Mouse (Mus musculus) megakaryocyte, embryonic 14.5 days (primary cell): Measurements from ENCODE around the gene Aaed1. TPM values are rescaled to one million over a fixed set of nuclear protein-coding genes. Genes with fewer than 3 reads are reported as not detected.

Source experiments
- H3K27me3 ChIP-seq: replicated peaks from 2 replicates; pipeline ENCODE3; 2012; ENCODE audit warnings: inconsistent platforms
- H3K36me3 ChIP-seq: replicated peaks from 2 replicates; pipeline ENCODE3; 2012; ENCODE audit warnings: low read length, inconsistent platforms, mixed read lengths
- H3K4me1 ChIP-seq: 2 replicates; pipeline ENCODE4 v1.6.1; 2012; ENCODE audit warnings: inconsistent platforms
- H3K4me3 ChIP-seq: replicated peaks from 2 replicates; pipeline ENCODE3; 2012; ENCODE audit warnings: moderate library complexity, mild to moderate bottlenecking, inconsistent platforms
- H3K9me3 ChIP-seq: 2 replicates; pipeline ENCODE4 v1.6.1; 2012; ENCODE audit warnings: inconsistent platforms
- FLI1 ChIP-seq: IDR thresholded peaks from 2 replicates; pipeline ENCODE4 v1.6.1; 2012; ENCODE audit warnings: low read length, inconsistent platforms, mixed read lengths
- GATA1 ChIP-seq: IDR thresholded peaks from 3 replicates; pipeline ENCODE4 v1.6.1; 2012; ENCODE audit warnings: mixed read lengths, low read length, inconsistent platforms, borderline replicate concordance
- polyA plus RNA-seq: library from polyadenylated mRNA; stranded (reverse); fragments of >175 nt; gene quantifications from 2 replicates; pipeline ENCODE4 v1.2.3, GENCODE M21; 2012; ENCODE audit warnings: low replicate concordance; ENCODE audit not compliant: insufficient read depth

The Aaed1 gene
- polyA plus RNA-seq = 0.85 and 1.3 TPM in 2 replicates

DNA sequence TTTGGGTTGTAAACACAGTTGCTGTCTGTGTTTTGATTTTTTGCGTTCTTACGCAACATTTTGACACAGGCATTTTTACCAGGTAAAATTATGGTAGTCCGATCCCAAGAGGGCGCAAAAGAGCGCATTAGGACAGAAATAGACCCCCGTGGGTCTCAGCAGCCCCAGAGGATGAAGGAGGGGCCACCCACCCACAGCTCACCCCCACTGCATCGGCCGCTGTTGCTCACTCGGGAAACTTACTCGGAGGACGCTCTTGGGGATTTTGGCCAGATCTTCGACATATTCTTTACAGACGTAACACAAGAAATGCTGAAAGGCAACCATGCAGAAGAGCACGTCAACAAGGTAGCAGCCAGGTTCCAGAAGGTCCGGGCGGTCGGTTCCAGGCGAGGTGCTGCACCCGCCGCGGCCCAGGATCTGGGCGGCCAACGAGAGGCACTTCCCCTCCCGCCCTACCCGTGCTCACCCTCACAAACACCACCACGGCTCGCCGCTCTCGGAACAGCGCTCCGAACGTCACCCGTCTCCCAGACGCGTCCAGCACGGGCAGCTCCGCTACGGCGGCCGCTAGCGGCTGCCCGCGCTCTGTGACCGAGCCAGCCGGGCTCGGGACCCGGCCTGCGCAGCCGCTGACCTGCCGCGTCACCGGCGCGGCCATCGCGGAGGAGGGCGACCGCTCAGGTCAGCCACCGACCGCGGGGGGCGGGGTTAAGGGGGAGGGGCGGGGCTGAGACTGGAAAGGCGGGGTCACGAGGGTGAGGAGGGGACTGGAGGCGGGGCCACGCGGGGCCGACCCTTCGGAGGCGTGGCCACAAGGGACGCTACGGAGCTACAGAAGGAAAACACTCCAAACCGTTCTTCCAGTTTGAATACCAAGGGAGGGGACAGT lies at the start of gene Aaed1:
TSS of gene Aaed1 (minus strand) at position 687 of the 892 bp plus-strand sequence.
- TF ChIP-seq GATA1 = no peak
- no peak for TF ChIP-seq FLI1
- H3K9me3 ChIP-seq = no peaks in the 10 kb centered on the region
- H3K27me3 ChIP-seq = no peaks in the 10 kb centered on the region
- H3K4me1 ChIP-seq = peaks cover 46% of the 10 kb centered on the region
- peak within 1 kb of the TSS; percentile 95 for H3K4me3 ChIP-seq
- peaks cover 14% of the 10 kb centered on the region for H3K36me3 ChIP-seq

DNA sequence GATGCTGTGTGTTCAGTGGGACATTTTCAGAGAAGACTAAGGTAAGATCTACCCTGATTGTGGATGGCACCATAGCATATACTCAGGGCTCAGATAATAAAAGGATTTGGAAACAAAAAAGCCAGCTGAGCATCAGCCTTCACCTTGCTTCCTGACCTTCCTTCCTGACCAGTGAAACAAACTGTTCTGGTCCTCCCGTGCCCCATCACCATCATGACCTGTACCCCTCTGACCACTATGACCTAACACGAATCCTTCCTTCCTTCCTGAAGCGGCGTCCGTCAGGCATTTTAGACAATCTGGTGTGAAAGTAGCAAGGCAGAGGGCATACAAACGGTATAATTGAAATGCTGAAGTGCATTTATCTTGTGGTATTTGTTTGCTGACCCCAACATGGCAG lies 49.6 kb upstream of the Aaed1 start:
- no peak overlapping the region for H3K4me3 ChIP-seq
- H3K27me3 ChIP-seq = no peaks in the 10 kb centered on the region
- H3K36me3 ChIP-seq = peaks cover 2% of the 10 kb centered on the region
- no peak for TF ChIP-seq GATA1
- no peak for TF ChIP-seq FLI1
- no peaks in the 10 kb centered on the region for H3K9me3 ChIP-seq
- no peaks in the 10 kb centered on the region for H3K4me1 ChIP-seq

- H3K27me3 ChIP-seq = no peaks in the 10 kb centered on the region
- TF ChIP-seq GATA1 (no peak), FLI1 (no peak)
- H3K9me3 ChIP-seq = no peaks in the 10 kb centered on the region
- no peaks in the 10 kb centered on the region for H3K4me1 ChIP-seq
- no peak overlapping the region for H3K4me3 ChIP-seq
- H3K36me3 ChIP-seq = no peaks in the 10 kb centered on the region
Measured at GRCm38 (mm10) chr13:64361020-64361419, 48.5 kb upstream of the Aaed1 start.

- H3K4me3 ChIP-seq = no peak overlapping the region
- no peak for TF ChIP-seq GATA1
- TF ChIP-seq FLI1 = no peak
- H3K4me1 ChIP-seq = no peaks in the 10 kb centered on the region
- no peaks in the 10 kb centered on the region for H3K27me3 ChIP-seq
- no peaks in the 10 kb centered on the region for H3K36me3 ChIP-seq
- H3K9me3 ChIP-seq = no peaks in the 10 kb centered on the region
Measured at GRCm38 (mm10) chr13:64359702-64360101, 47.2 kb upstream of the Aaed1 start.

GRCm38 (mm10) chr13:64358476-64358875 lies 46.0 kb upstream of the Aaed1 start:
- H3K36me3 ChIP-seq = no peaks in the 10 kb centered on the region
- H3K27me3 ChIP-seq = no peaks in the 10 kb centered on the region
- no peak overlapping the region for H3K4me3 ChIP-seq
- H3K4me1 ChIP-seq = no peaks in the 10 kb centered on the region
- TF ChIP-seq FLI1 (no peak), GATA1 (no peak)
- no peaks in the 10 kb centered on the region for H3K9me3 ChIP-seq

- H3K27me3 ChIP-seq = peaks cover 2% of the 10 kb centered on the region
- H3K4me3 ChIP-seq = no peak overlapping the region
- no peaks in the 10 kb centered on the region for H3K36me3 ChIP-seq
- no peak for TF ChIP-seq FLI1
- TF ChIP-seq GATA1 = no peak
- no peaks in the 10 kb centered on the region for H3K4me1 ChIP-seq
- no peaks in the 10 kb centered on the region for H3K9me3 ChIP-seq
Measured at GRCm38 (mm10) chr13:64357389-64357788, 44.9 kb upstream of the Aaed1 start.

GRCm38 (mm10) chr13:64349474-64349873 lies 37.0 kb upstream of the Aaed1 start:
- Histone ChIP-seq H3K4me3 (no peak overlapping the region), H3K27me3 (peaks cover 6% of the 10 kb centered on the region), H3K9me3 (no peaks in the 10 kb centered on the region), H3K36me3 (no peaks in the 10 kb centered on the region), H3K4me1 (no peaks in the 10 kb centered on the region)
- TF ChIP-seq FLI1 (no peak), GATA1 (no peak)

DNA sequence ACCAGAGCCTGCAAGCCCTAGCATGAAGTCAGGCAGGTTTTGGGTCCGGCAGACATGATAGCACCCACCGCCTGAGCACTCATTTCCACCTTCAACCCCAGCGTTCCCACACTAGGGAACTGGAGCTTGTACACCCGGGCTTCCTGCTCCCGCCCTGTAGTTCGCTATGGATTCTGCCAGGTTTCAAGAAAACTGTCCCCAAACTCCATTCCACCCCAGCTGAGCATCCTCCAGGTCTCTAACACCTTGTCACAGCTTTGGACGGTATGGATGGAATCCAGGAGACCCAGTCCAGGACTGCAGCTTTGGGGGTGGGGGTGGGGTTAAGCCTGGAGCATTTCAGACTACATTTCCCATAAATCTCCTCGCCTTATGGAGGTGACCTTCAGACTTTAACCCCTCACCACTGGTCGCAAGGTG lies 31.6 kb upstream of the Aaed1 start:
- H3K9me3 ChIP-seq = no peaks in the 10 kb centered on the region
- peaks cover 10% of the 10 kb centered on the region for H3K4me1 ChIP-seq
- H3K4me3 ChIP-seq = peak overlapping the region; percentile 90
- peaks cover 2% of the 10 kb centered on the region for H3K27me3 ChIP-seq
- no peaks in the 10 kb centered on the region for H3K36me3 ChIP-seq
- TF ChIP-seq GATA1 (no peak), FLI1 (no peak)

- Histone ChIP-seq H3K4me3 (peak overlapping the region; percentile 90), H3K27me3 (peaks cover 1% of the 10 kb centered on the region), H3K9me3 (no peaks in the 10 kb centered on the region), H3K36me3 (no peaks in the 10 kb centered on the region), H3K4me1 (peaks cover 10% of the 10 kb centered on the region)
- TF ChIP-seq GATA1 (no peak), FLI1 (no peak)
Measured at GRCm38 (mm10) chr13:64343598-64343997, 31.1 kb upstream of the Aaed1 start.

DNA sequence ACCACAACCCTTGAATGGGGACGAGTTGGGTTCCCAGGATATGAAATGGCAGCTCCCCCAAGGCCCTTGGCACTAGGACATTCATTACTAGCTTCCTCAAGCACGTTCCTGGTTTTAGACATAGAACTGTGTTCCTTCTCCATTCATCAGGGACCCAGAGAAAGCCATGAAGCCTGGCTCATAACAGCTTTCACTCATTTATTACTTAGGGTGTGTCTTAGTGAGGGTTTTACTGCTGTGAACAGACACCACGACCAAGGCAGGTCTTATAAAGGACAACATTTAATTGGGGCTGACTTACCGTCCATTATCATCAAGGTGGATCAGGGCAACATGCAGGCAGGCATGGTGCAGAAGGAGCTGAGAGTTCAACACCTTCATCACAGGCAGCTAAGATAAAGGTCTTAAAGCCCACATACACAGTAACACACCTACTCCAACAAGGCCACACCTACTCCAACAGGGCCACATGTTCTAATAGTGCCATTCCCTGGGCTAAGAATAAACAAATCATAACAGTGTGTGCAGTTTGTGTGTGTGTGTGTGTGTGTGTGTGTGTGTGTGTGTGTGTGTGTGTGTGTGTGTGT lies 23.1 kb upstream of the Aaed1 start:
- H3K27me3 ChIP-seq = no peaks in the 10 kb centered on the region
- H3K4me3 ChIP-seq = no peak overlapping the region
- H3K36me3 ChIP-seq = no peaks in the 10 kb centered on the region
- H3K9me3 ChIP-seq = no peaks in the 10 kb centered on the region
- no peak for TF ChIP-seq FLI1
- no peak for TF ChIP-seq GATA1
- H3K4me1 ChIP-seq = no peaks in the 10 kb centered on the region
